Mouse (Mus musculus) ES-Bruce4 (cell line): ENCODE measurements around the gene Pyroxd1. TPM values are rescaled to one million over a fixed set of nuclear protein-coding genes. Genes with fewer than 3 reads are reported as not detected.

Source experiments
- H3K27ac ChIP-seq: 2 replicates; pipeline ENCODE4 v1.5.1; 2012; ENCODE audit warnings: low read length, inconsistent platforms; ENCODE audit not compliant: insufficient read depth
- H3K27me3 ChIP-seq: 2 replicates; pipeline ENCODE4 v1.6.1; 2012; ENCODE audit warnings: mild to moderate bottlenecking, low read length, inconsistent platforms; ENCODE audit not compliant: control insufficient read depth, poor library complexity, insufficient read depth, severe bottlenecking
- H3K36me3 ChIP-seq: 2 replicates; pipeline ENCODE4 v1.6.1; 2012; ENCODE audit warnings: inconsistent platforms, mild to moderate bottlenecking, low read length, moderate library complexity; ENCODE audit not compliant: control insufficient read depth, poor library complexity, insufficient read depth, severe bottlenecking
- H3K4me1 ChIP-seq: one replicate; pipeline ENCODE4 v1.8.1; 2011; ENCODE audit warnings: low read length; ENCODE audit not compliant: control insufficient read depth, insufficient read depth
- H3K4me3 ChIP-seq: 2 replicates; pipeline ENCODE4 v1.5.1; 2011; ENCODE audit warnings: low read depth, mild to moderate bottlenecking, low read length
- H3K9ac ChIP-seq: 2 replicates; pipeline ENCODE4 v1.6.1; 2012; ENCODE audit warnings: low read depth, mild to moderate bottlenecking, inconsistent platforms; ENCODE audit not compliant: poor library complexity, severe bottlenecking
- H3K9me3 ChIP-seq: replicated peaks from 2 replicates; pipeline ENCODE4 v1.6.1; 2012; ENCODE audit warnings: mild to moderate bottlenecking, low read length, inconsistent platforms; ENCODE audit not compliant: control insufficient read depth, poor library complexity, insufficient read depth, severe bottlenecking
- CTCF ChIP-seq: IDR thresholded peaks from one replicate; pipeline ENCODE4 v1.8.1; 2011; ENCODE audit warnings: low read depth, low read length
- EP300 ChIP-seq: IDR thresholded peaks from 2 replicates; pipeline ENCODE4 v1.6.1; 2011; ENCODE audit warnings: low read depth, low read length; ENCODE audit not compliant: insufficient read depth
- POLR2A ChIP-seq: IDR thresholded peaks from one replicate; pipeline ENCODE4 v1.8.1; 2011; ENCODE audit warnings: low read length; ENCODE audit not compliant: insufficient read depth
- polyA plus RNA-seq: library from polyadenylated mRNA; stranded (reverse); fragments of >200 nt; gene quantifications from 2 replicates; pipeline ENCODE4 v1.2.4, GENCODE M21; 2011; ENCODE audit warnings: low read depth; ENCODE audit not compliant: missing spikeins, insufficient read depth, insufficient read length

Pyroxd1 gene
- polyA plus RNA-seq, 1 experiment, result 9.9 TPM

DNA sequence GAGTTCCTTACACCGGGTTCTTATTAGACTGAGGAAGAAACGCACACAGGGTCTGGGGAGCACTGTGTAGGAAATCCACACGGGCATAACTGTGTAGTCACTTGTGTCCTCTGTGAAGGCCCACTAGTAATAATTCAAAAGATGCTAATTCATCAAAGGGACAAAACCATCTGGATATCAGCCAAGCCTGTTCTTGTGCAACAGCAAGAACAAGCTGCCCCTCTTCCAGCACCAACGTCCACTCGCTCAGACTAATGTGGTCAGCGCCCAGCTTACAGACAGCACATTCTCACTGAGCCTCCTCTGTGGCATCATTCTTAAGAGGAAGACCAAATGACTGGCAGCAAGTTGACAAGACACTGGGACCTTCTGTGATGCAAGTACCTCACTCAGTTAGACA, 34.5 kb downstream of the Pyroxd1 start:
- no peak overlapping the region for H3K9ac ChIP-seq
- 0 out of 2 replicates have a peak, but pooled peaks cover 3% of the 10 kb centered on the region for H3K36me3 ChIP-seq
- H3K27ac ChIP-seq, result no peak overlapping the region
- no peak for TF ChIP-seq CTCF
- no peak for TF ChIP-seq POLR2A
- no peak for TF ChIP-seq EP300
- H3K4me3 ChIP-seq, result no peak overlapping the region
- no peaks in the 10 kb centered on the region for H3K9me3 ChIP-seq
- no peaks in the 10 kb centered on the region for H3K27me3 ChIP-seq
- no peaks in the 10 kb centered on the region for H3K4me1 ChIP-seq

DNA sequence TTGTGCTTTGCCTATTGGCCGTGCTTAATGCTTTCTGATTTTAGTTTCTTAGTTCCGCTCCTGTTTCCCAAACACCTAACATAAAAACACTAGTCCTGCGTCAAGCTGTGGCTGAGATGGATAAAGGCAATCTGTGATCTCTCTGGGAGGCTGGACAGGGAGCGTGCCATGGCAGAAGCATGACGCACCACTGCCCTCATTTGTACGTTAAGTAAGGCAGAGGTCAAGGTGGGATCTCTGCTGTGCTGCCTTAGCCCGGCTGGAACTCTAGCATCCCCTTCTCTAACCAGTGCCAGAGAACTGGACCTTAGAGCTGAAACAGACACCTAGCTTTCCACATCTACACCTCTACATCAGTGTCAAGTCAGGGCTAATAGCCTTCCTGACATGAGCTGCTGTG, 36.2 kb downstream of the Pyroxd1 start:
- H3K4me3 ChIP-seq, result no peak overlapping the region
- H3K9ac ChIP-seq, result no peak overlapping the region
- H3K27me3 ChIP-seq, result no peaks in the 10 kb centered on the region
- TF ChIP-seq CTCF (no peak), EP300 (no peak), POLR2A (no peak)
- H3K27ac ChIP-seq, result no peak overlapping the region
- no peaks in the 10 kb centered on the region for H3K4me1 ChIP-seq
- H3K9me3 ChIP-seq, result no peaks in the 10 kb centered on the region
- H3K36me3 ChIP-seq, result no peaks in the 10 kb centered on the region

DNA sequence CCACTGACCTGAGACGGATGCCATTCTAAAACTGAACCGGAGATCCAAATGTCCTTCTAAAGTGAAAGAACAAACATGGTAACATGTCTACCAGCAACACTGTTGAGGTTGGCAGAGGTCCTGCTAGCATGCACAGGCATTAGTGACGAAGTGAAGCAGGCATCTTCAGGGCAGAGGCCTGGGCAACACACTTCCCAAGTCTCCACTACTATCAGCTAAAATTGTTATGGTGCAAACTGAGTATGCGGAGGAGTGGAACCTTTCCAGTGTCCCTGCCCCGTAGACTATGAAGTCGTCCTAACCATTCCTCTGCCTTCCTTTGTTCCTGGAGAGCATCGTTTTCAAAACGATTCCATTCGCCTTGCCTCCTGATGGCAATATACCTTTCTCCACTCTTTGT, 39.1 kb downstream of the Pyroxd1 start:
- no peaks in the 10 kb centered on the region for H3K4me1 ChIP-seq
- H3K27me3 ChIP-seq, result no peaks in the 10 kb centered on the region
- H3K27ac ChIP-seq, result no peak overlapping the region
- TF ChIP-seq POLR2A (no peak), EP300 (no peak), CTCF (no peak)
- no peaks in the 10 kb centered on the region for H3K36me3 ChIP-seq
- no peaks in the 10 kb centered on the region for H3K9me3 ChIP-seq
- H3K4me3 ChIP-seq, result no peak overlapping the region
- no peak overlapping the region for H3K9ac ChIP-seq

DNA sequence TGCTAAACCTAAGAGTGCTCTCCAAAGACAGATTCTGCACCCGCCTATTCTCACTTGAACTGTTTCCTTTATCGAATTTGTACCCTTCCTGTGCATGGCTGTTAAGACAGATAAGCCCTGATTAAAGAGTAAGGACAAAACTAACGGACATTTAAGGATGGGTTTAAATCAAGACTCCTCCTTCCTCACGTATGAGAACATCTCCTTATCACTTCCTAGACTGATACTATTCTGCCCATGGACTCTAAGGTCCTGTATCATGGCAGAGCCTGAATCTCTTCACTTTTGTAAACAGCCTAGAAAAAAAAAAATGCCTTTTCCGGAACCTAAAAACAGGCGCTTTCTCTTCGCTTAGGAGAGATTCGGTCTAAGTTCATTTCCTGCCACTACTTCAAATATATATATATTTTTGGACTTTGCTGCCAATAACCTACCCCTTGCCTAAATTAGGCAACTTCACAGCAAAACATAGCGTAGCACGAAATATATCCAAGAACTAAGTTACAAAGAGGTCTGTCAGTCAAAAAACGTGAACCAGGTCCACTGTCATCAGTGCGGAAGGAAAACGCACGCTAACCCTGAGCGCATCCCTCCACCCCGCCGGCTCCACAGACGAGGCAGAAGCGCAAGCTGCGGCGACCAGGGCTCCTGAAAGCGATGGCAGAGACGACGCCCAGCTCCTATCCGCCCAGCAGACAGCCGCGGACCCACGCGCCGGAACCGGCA, 41.0 kb downstream of the Pyroxd1 start:
- Histone ChIP-seq H3K4me1 (no peaks in the 10 kb centered on the region), H3K9ac (peak overlapping the region; percentile 91), H3K4me3 (peak overlapping the region; percentile 93), H3K9me3 (no peaks in the 10 kb centered on the region), H3K36me3 (no peaks in the 10 kb centered on the region), H3K27ac (no peak overlapping the region), H3K27me3 (no peaks in the 10 kb centered on the region)
- TF ChIP-seq EP300 (no peak), POLR2A (no peak), CTCF (no peak)

DNA sequence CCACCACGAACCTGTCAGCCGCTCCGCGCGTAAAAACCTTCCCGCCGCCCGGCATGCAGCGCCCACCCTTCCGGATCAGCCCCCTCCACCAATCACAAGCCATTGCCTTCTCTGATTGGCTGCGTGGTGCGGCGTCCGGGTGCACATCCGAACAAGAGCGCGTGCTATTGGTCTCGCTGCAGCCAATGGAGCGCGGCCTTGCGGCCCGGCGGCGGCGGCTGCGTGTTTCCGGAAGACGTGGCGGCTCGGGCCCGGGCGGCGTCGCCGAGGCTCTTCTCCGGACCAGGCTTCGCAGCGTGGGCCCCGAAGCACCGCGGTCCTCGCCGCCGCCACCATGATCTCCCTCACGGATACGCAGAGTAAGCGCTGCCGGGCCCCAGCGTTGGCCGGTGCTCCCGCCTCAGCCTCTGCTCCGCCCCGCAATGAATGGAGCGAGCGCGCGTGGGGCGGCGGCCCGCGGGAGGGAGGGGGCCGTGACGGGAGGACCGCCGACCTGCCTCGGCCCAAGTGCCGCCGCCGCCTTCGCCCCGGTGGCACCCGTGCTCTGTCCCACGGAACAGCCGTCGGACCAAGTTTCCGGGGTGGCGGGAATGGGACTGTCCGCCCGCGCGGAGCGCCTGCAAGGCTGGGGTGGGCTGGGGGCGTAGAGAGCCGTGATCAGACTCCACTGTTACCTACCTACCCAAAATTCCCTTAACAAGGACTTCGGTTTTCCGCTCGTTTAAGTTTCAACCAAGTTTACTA, 41.7 kb downstream of the Pyroxd1 start, which contains the start of the genes Recql and Golt1b:
Gene Recql, minus strand, starts transcription at position 77 of the 744 bp plus-strand sequence.
Gene Golt1b, plus strand, starts transcription at position 211 of the 744 bp plus-strand sequence.
- H3K36me3 ChIP-seq, result no peaks in the 10 kb centered on the region; the same call in 1 of the 2 replicates
- no peaks in the 10 kb centered on the region for H3K27me3 ChIP-seq
- H3K4me3 ChIP-seq, result peak within 1 kb of the TSS; percentile 93
- no peak within 1 kb of the TSS for H3K27ac ChIP-seq
- TF ChIP-seq POLR2A, result no peak
- no peak for TF ChIP-seq EP300
- TF ChIP-seq CTCF, result no peak
- no peaks in the 10 kb centered on the region for H3K9me3 ChIP-seq
- H3K9ac ChIP-seq, result peak within 1 kb of the TSS; percentile 91
- no peaks in the 10 kb centered on the region for H3K4me1 ChIP-seq

DNA sequence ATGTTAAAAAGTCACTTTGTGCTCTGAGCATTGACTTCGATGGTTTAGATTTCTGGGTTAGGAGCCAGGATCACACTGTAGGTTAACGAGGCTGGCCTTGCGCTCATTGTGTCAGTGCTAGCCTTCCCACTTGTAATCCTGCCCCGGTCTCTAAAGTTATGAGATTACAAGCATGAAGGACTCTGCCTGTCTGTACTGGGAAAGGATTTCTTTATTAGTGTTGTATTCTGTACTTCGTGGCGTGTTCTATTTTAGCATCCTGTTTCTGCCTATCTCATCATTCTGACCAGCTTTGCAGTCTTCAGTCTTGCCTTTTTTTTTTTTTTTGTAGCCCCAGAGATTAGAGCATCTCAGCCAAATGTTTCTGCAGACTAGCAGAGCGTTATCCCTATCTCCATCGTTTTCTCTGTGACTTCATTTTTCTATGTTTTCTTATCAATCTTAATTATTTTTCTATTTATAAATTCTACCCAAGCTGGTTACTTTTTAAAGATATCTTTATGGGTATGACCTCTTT, 42.4 kb downstream of the Pyroxd1 start:
- no peak overlapping the region for H3K27ac ChIP-seq
- TF ChIP-seq EP300, result no peak
- TF ChIP-seq POLR2A, result no peak
- no peak for TF ChIP-seq CTCF
- H3K9me3 ChIP-seq, result no peaks in the 10 kb centered on the region
- H3K9ac ChIP-seq, result peak overlapping the region; percentile 91
- peak overlapping the region; percentile 88 for H3K4me3 ChIP-seq
- no peaks in the 10 kb centered on the region for H3K27me3 ChIP-seq
- peaks cover 3% of the 10 kb centered on the region; the same call in 1 of the 2 replicates for H3K36me3 ChIP-seq
- H3K4me1 ChIP-seq, result no peaks in the 10 kb centered on the region
